Mouse (Mus musculus): ENCODE measurements around the gene Tubb4b.

The Tubb4b gene

DNA sequence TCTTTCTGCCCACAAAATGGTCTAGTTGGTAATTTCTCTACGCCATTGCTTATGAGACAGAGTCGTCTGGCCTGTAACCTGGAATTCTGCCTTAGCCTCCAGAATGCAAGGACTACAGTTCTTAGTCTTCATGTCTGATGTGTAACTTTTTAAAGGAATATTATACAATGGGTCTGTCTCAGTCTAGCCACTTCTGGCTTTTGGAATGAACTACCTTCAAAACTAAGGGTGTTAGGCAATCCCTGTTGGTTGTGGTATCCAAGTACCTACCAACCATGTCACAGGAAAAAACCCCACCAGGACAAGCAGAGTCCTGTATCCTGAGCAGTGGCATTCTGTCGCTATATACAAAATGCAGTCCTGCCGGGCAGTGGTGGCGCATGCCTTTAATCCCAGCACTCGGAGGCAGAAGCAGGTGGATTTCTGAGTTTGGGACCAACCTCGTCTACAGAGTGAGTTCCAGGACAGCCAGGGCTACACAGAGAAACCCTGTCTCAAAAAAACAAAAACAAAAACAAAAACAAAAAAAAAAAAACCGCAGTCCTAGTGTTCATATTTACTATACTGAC lies 1.4 kb upstream of the Tubb4b start:
- no peak for DNase-seq (ENCODE audit: low spot score in 2 of 2)

GRCm38 (mm10) chr2:25224766-25225752 lies 557 bp upstream of the Tubb4b start:
- peak; percentile 99 for DNase-seq (ENCODE audit: low spot score in 2 of 2)

DNA sequence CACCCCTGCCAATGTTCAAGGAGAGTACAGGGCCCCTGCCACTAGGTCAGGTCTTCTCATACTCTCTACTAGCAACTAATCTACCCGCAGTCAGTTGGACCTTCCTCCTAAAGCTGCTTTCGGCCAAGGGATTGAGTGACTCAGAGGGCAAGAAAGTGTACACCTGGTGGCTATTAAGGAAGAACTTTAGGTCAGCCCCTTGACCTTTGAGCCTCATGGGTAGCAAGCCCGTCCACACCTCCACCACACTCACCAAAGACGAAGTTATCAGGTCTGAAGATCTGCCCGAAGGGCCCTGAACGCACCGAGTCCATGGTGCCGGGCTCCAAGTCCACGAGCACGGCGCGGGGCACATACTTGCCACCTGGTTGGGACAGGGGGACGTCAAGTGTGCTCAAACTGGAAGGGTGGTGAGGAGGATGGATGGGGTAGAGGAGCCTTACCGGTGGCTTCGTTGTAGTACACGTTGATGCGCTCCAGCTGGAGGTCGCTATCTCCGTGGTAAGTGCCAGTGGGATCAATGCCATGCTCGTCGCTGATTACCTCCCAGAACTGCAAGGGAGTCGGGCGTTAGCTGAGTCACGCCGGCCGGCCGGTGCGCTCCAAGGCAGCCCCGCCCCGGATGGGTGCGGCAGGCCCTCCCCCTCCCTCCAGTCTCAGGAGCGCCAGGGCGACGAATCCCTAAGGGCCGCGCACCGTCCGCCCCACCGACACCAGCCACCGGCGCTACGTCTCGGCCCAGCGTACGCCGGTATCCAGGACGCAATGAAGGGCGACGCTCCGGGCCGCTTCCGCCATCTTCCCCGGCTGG lies 616 bp downstream of the Tubb4b start:
- DNase-seq (ENCODE audit: low spot score in 2 of 2), result peak; percentile 73 to 75

DNA sequence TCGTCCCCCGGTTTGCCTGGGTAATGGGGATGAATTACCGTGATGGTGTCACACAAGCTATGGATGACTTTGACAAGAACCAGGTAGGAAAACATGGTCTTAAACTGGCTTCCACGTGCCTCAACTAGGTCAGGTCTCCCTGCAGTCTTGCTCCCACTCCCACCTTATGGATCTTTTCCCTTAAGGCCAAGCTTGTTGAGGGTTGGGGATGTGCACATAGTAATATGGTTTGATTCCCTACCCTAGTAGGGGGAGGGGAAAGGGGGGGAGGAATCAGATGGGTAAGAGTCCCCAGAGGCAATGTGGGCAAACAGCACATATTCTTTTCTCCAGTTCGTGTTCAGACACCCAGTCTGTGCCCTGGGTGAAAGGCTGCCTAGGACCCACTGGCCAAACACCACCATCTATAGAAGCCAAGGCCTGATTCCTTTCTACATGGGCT lies 3.1 kb downstream of the Tubb4b start:
- DNase-seq (ENCODE audit: low spot score in 2 of 2), result no peak

GRCm38 (mm10) chr2:25218445-25218844 lies 6.1 kb downstream of the Tubb4b start, which contains the start of gene Fam166a:
Gene Fam166a, plus strand, starts transcription at chr2:25218745.
- DNase-seq (ENCODE audit: low spot score in 2 of 2), result no peak

GRCm38 (mm10) chr2:25217666-25218065 lies 6.8 kb downstream of the Tubb4b start:
- no peak for DNase-seq (ENCODE audit: low spot score in 2 of 2)

DNA sequence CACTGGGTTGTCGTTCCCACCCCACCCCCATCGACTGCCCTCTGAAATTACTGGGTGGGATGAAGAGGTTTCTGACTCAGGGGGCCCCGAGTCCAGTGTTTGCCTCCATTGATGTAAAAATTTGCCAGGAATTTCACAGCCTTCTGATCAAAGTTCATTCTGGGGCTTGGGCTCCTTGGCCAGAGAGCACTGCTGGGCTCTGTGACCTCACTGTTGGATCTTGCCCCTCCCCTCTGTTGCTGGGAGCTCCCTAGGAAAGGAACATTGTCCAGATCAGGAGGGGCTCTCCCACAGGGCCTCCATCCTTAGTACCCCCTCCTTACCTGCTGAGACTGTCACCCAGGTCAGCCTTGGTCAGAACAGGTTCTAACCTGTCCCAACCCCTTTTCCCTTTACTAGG lies 10.1 kb downstream of the Tubb4b start, which contains the start of gene Stpg3:
TSS of gene Stpg3 (minus strand) at position 194 of the 400 bp plus-strand sequence.
- no peak for DNase-seq (ENCODE audit: low spot score in 2 of 2)

- no peak for DNase-seq (ENCODE audit: low spot score in 2 of 2)
Measured at GRCm38 (mm10) chr2:25213266-25213865, 11.1 kb downstream of the Tubb4b start.

DNA sequence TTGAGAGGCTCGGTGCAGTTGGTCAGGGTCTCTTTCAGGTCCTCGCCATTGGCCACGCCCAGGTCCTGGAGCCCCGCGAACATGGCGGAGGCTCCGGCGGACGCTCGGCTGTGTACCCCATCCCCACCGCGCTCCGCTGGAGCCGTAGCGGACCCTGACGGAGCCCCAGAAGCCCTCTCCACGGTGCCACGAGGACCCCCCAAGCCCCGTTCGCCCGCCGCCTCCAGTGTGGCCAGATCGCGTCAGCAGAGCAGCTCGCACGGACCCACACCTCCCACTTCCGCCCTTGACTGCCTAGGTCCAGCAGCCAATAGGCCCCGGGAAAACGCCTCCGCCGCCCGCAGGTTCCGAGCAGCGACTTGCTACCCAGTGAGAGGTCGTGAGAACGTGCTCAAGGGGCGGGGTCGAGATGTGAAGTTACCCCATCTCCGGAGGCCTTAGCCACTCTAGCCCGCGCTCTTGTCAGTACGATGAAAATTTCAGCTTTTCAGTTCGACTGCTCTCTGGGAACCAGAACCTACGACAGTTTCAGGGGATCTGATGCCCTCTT lies 13.3 kb downstream of the Tubb4b start, which contains the start of gene Nelfb:
TSS of gene Nelfb (minus strand) at position 369 of the 550 bp plus-strand sequence.
- DNase-seq (ENCODE audit: low spot score in 2 of 2), result peak; percentile 79 to 86

DNA sequence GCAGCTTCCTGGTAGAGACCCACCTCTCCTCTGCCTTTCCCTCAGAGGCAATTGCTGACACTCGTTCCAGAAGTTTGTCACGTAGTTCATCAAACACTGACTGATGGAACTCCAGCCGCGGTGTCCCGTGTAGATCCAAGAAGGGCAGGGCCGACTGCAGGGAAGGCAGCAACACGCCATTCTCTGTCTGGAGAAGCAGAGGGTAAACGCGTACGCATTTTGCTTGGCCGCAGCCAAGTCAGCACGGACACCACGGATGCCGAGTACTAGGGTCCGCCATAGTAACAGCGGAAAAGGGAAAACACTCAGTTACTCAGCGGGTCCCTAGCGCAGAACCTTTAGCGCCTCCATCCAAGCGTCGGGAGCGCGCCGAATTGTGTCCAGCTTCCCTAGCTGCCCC lies 13.8 kb downstream of the Tubb4b start:
- DNase-seq (ENCODE audit: low spot score in 2 of 2), result peak in 1 of 2 experiments; percentile 28

DNA sequence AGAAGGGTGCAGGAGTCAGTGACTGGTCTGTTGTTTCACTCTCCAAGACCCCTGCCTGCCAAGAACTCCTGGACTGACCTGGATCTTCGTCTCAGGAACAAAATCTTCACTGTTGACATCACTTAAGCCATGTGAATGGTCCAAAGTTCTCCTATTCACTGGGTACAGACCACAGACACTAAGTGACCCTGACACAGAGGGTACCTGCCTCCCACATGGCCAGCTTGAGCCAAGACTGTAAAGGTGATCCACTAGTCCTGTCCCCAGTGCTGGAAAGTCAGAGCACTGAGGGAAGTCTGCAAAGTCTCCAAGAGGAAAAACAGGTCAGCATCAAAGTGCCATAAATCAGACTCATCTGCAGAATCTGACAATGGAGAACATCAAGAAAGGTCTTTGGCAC lies 16.9 kb downstream of the Tubb4b start:
- no peak for DNase-seq (ENCODE audit: low spot score in 2 of 2)

GRCm38 (mm10) chr2:25203631-25204214 lies 20.8 kb downstream of the Tubb4b start:
- DNase-seq (ENCODE audit: low spot score in 2 of 2), result no peak

DNA sequence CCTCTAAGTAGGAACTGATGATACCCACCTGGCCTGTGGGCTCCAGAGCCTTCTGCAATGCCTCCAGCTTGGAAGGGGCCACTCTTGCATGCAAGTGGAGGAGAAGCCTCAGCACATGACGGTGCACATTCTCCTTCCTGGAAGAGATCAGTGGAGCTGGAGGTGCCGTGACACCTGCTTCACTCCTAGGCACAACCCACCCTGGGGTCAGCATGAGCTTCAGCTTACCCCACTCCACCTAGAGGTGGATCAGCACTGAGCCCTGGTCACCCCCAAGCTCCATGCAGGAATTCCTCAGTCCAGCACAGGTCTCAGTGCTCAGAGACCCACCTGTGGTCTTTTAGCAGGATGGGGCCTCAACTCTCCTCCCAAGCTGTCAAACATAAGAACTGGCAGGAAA lies 23.9 kb downstream of the Tubb4b start:
- no peak for DNase-seq (ENCODE audit: low spot score in 2 of 2)

DNA sequence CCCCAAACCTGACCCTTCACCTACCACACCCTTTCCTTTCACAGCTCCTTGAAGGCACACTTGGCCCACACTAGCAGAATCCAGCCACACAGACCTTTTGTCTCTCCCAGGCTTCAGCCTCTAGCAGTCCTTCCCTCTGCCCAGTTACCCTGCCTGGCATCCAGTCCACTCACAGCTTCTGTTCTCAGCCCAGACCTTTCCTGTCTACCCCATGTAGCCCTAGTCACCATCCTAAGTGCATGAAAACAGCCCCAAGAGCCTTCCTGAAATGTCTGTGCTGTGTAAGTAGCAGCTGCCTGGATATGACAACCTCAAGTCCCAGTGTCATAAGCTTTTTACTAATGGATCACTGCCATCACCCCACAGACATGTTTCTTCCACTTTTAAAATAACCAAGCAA lies 26.6 kb downstream of the Tubb4b start:
- DNase-seq (ENCODE audit: low spot score in 2 of 2), result no peak

DNA sequence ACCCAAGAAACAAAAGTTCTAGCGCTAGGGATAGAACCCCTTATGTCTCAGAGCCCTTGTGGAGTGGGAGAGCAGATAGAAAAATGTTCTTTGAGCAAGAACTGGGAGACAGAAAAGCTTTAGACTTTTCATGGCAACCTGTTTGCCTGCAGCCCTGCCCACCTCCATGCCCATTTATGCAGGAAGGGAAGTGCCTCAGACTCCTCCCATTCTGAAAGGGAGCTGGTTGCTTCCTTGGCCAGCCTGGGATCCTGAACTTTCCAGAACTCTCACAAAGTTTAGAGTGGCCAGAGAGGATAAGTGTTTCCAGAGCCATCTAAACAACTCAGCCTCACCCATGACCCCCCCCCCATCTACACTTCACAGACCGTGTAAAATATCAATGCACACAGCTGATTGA lies 27.3 kb downstream of the Tubb4b start:
- DNase-seq (ENCODE audit: low spot score in 2 of 2), result no peak

- no peak for DNase-seq (ENCODE audit: low spot score in 2 of 2)
Measured at GRCm38 (mm10) chr2:25196172-25196954, 28.1 kb downstream of the Tubb4b start, which contains the start of gene Tor4a. Gene Tor4a, minus strand, starts transcription at chr2:25196886.

- no peak for DNase-seq (ENCODE audit: low spot score in 2 of 2)
Measured at GRCm38 (mm10) chr2:25195211-25196156, 29.0 kb downstream of the Tubb4b start.

- DNase-seq (ENCODE audit: low spot score in 2 of 2), result no peak
Measured at GRCm38 (mm10) chr2:25194486-25195171, 29.9 kb downstream of the Tubb4b start.

Measured in right cerebral cortex, adult 2 months (tissue).